Mouse (Mus musculus): ENCODE measurements around the gene Ubr7.

DNA sequence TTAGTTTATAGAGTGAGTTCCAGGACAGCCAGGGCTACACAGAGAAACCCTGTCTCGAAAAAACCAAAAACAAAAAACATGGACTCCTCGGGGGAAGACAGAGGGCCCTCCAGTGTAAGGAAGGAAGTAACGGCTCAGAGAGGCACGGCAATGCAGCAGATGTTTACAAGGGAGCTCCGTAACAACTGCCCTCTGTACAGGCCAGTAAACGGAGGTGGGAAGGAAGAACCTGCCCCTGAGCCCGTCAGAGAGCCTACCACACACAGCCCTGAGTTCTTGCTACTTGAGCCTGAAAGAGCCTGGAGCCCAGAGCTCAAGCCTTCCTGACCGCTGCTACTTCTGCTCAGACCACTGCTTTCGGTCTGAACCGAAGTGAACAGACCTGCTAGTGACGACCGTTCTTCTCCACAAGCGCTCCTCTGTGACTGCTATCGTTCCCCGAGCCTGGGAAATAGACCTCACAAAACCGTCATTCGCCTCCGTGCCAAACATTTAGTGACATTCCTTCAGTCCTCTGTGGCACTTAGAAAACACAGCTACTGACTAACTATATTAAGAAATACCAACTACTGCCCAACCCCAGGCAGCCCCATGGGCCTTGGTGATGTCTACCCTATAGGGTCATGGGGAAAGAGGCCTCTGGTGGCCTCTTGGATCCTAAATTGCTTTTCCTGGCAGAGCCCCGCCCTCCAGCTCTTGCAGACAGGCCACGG is 44.5 kb upstream of the Ubr7 start:
- TF ChIP-seq POLR2A (IDR thresholded peaks at IDR 0.05; ENCODE audit: insufficient read depth, low read depth, low read length) (no peak), CTCF (IDR thresholded peaks at IDR 0.05) (no peak)

Data from heart, adult 2 months (tissue).